Mouse (Mus musculus): ENCODE measurements at regions not wholly inside any gene's neighbourhood (a gene's known extent, or its start where the extent isn't known, plus 50 kb on each side); places are given as distances from the start of the nearest gene placed in this dataset.
"Not testable (repeated sequence)": the region's sequence is repeated elsewhere in the genome, so short reads cannot be mapped to it uniquely, and the experiment has no call there.

- no peak for DNase-seq
These were observed 413.1 kb downstream of the Gm37988 start for GRCm38 (mm10) chr1:5220668-5221408.

- DNase-seq = no peak
These were observed 420.2 kb downstream of the Gm37988 start for GRCm38 (mm10) chr1:5227866-5228265.

GRCm38 (mm10) chr1:5231218-5231617, 423.5 kb downstream of the Gm37988 start:
- no peak for DNase-seq

GRCm38 (mm10) chr1:5231961-5232846, 424.5 kb downstream of the Gm37988 start:
- no peak for DNase-seq

- no peak for DNase-seq
These were observed 425.2 kb downstream of the Gm37988 start for GRCm38 (mm10) chr1:5232847-5233245.

- no peak for DNase-seq
These were observed 435.5 kb downstream of the Gm37988 start for GRCm38 (mm10) chr1:5243186-5243585.

GRCm38 (mm10) chr1:5260874-5261273, 453.2 kb downstream of the Gm37988 start:
- not testable (repeated sequence) for DNase-seq

GRCm38 (mm10) chr1:5261297-5261696, 453.6 kb downstream of the Gm37988 start:
- not testable (repeated sequence) for DNase-seq

GRCm38 (mm10) chr1:5273938-5274337, 466.2 kb downstream of the Gm37988 start:
- DNase-seq = no peak

- no peak for DNase-seq
These were observed 486.9 kb downstream of the Gm37988 start for GRCm38 (mm10) chr1:5294570-5294969.

- no peak for DNase-seq
These were observed 489.9 kb downstream of the Gm37988 start for GRCm38 (mm10) chr1:5297627-5298026.

GRCm38 (mm10) chr1:5311656-5312055, 504.0 kb downstream of the Gm37988 start:
- peak in 1 of 2 experiments; percentile 3 for DNase-seq

GRCm38 (mm10) chr1:5315839-5316238, 508.1 kb downstream of the Gm37988 start:
- DNase-seq = no peak

- DNase-seq = no peak
These were observed 509.4 kb downstream of the Gm37988 start for GRCm38 (mm10) chr1:5317088-5317487.

GRCm38 (mm10) chr1:5326311-5326710, 518.6 kb downstream of the Gm37988 start:
- DNase-seq = no peak

Data from kidney, postnatal 36 days (tissue).